8 mouse cellular contexts compared by ENCODE assay signal in the genomic region with DNA sequence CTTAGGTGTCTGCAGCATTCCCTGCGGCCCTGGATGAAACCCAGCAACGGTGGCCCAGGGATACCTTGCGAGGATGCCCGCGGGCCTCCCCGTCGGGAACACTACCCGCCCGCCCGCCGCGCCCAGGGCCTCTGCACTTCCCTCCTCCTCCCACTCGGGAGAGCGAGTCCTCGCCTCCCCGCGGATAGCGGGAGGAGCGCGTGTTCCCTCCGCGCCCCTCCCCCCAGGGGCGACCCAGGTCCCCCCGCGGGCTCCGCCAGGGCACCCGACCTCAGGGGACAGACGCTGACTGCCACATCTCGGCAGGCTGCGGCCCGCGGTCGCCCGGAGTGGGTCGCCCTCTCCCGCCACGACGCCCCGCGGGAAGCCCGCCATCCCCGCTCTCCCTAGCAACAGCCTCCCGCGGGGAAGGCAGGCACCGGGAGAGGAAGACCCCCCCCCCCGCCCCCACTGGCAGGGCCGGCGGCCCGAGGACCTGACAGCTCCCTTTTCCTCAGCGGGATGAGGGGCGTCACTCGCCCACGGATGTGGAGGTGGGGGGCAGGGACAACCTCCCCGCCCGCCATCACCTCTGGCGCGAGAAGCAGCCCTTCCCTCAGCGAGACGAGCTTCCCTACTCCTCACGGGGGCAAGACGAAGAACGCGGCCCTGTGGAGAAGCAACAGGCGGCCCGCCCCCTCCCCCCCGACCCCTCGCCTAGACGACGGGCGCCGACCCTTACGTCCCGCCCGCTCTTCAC. TPM values are rescaled to one million over a fixed set of nuclear protein-coding genes. Genes with fewer than 3 reads are reported as not detected.
DNase-seq lines count a peak whose midpoint lies in the region; ATAC-seq and TF ChIP-seq lines count a peak whose summit lies in the region.

No protein-coding gene starts in this region.

- TF ChIP-seq RAD21 in MEL (IDR thresholded peaks at IDR 0.05; ENCODE audit: low read depth, low read length) = no peak

- DNase-seq in MEL (ENCODE audit: low read depth, low spot score) = no peak
- DNase-seq in brain, adult 2 months (ENCODE audit: low read depth, low spot score) = peak; percentile 66
- peak; percentile 70 for DNase-seq in hindbrain, embryonic 11.5 days (ENCODE audit: low spot score)
- DNase-seq in left cerebral cortex, adult 18-20 months (ENCODE audit: low spot score in 2 of 2) = peak; percentile 45 to 46
- DNase-seq in right cerebral cortex, postnatal 25 days = peak; percentile 60
- DNase-seq in urinary bladder, postnatal 4 days (ENCODE audit: low spot score in 2 of 2) = peak; percentile 63 to 66

- peak overlapping the region; percentile 68 to 88 for H3K4me3 ChIP-seq in MEL (ENCODE audit: control insufficient read depth in 1 of 2, insufficient read depth in 1 of 2, low read depth in 2 of 2, low read length in 2 of 2)
- peak overlapping the region; percentile 90 for H3K4me3 ChIP-seq in forebrain, embryonic 12.5 days (replicated peaks)
- peak overlapping the region; percentile 92 for H3K4me3 ChIP-seq in hindbrain, embryonic 11.5 days (ENCODE audit: low read depth, low read length)
- peak overlapping the region; percentile 36 for H3K4me3 ChIP-seq in macrophage (ENCODE audit: inconsistent target)

- WGBS in forebrain, embryonic 12.5 days = under 1% methylated on average over 58 of the region's 74 CpGs
- WGBS in hindbrain, embryonic 11.5 days = under 1% methylated on average over 45 of the region's 74 CpGs
- 1% methylated on average over 38 of the region's 74 CpGs for WGBS in macrophage (ENCODE audit: missing documents)

- peak overlapping the region; percentile 92 for H3K4me2 ChIP-seq in forebrain, embryonic 12.5 days
- peak overlapping the region; percentile 85 for H3K4me2 ChIP-seq in hindbrain, embryonic 11.5 days (replicated peaks; ENCODE audit: low read depth, low read length)

- H3K4me1 ChIP-seq in MEL (ENCODE audit: control insufficient read depth in 1 of 2, insufficient read depth in 2 of 2, low read length in 2 of 2) = peaks cover 6 to 19% of the 10 kb centered on the region in 2 experiments
- H3K4me1 ChIP-seq in forebrain, embryonic 12.5 days = peaks cover 25% of the 10 kb centered on the region
- no peaks in the 10 kb centered on the region for H3K4me1 ChIP-seq in hindbrain, embryonic 11.5 days (replicated peaks; ENCODE audit: control insufficient read depth, insufficient read depth, low read length)

- no peaks in the 10 kb centered on the region for H3K9me3 ChIP-seq in MEL (replicated peaks; ENCODE audit: insufficient read depth, low read length)
- H3K9me3 ChIP-seq in forebrain, embryonic 12.5 days = no peaks in the 10 kb centered on the region
- no peaks in the 10 kb centered on the region for H3K9me3 ChIP-seq in hindbrain, embryonic 11.5 days (ENCODE audit: control insufficient read depth, low read length)

- H3K27ac ChIP-seq in MEL (ENCODE audit: control insufficient read depth, low read depth, low read length) (peak overlapping the region; percentile 58), macrophage (no peak overlapping the region)
- H3K27ac ChIP-seq in forebrain, embryonic 12.5 days = peak overlapping the region; percentile 91
- H3K27ac ChIP-seq in hindbrain, embryonic 11.5 days (ENCODE audit: low read depth, low read length) = peak overlapping the region; percentile 90

- peaks cover 15 to 28% of the 10 kb centered on the region in 2 experiments for H3K36me3 ChIP-seq in MEL (ENCODE audit: control insufficient read depth in 1 of 2, insufficient read depth in 2 of 2, low read length in 2 of 2)
- H3K36me3 ChIP-seq in forebrain, embryonic 12.5 days (replicated peaks) = peaks cover 7% of the 10 kb centered on the region
- H3K36me3 ChIP-seq in hindbrain, embryonic 11.5 days (ENCODE audit: control insufficient read depth, insufficient read depth, low read length) = no peaks in the 10 kb centered on the region
- no peaks in the 10 kb centered on the region for H3K36me3 ChIP-seq in macrophage (ENCODE audit: inconsistent target)

- TF ChIP-seq CTCF in MEL (IDR thresholded peaks at IDR 0.05 in 2 of 3, conservative IDR thresholded peaks at IDR 0.05 in 1 of 3; ENCODE audit: control insufficient read depth in 1 of 3, insufficient read depth in 1 of 3, low read depth in 2 of 3, low read length in 3 of 3, poor library complexity in 1 of 3, severe bottlenecking in 1 of 3) = no peak

- TF ChIP-seq EP300 in MEL (IDR thresholded peaks at IDR 0.05; ENCODE audit: low read depth in 1 of 2, low read length in 2 of 2) = no peak

- H3K79me2 ChIP-seq in MEL (ENCODE audit: control insufficient read depth, insufficient read depth, low read length, poor library complexity) = peaks cover 45% of the 10 kb centered on the region
- H3K79me2 ChIP-seq in macrophage (ENCODE audit: inconsistent target) = peaks cover 82% of the 10 kb centered on the region

- no peaks in the 10 kb centered on the region for H3K27me3 ChIP-seq in MEL (ENCODE audit: control insufficient read depth in 1 of 2, insufficient read depth in 2 of 2, low read length in 2 of 2)
- no peaks in the 10 kb centered on the region for H3K27me3 ChIP-seq in forebrain, embryonic 12.5 days
- no peaks in the 10 kb centered on the region for H3K27me3 ChIP-seq in hindbrain, embryonic 11.5 days (ENCODE audit: control insufficient read depth, insufficient read depth, low read length)

- ATAC-seq in forebrain, embryonic 12.5 days (ENCODE audit: low FRiP score) = peak; percentile 86
- ATAC-seq in hindbrain, embryonic 11.5 days (ENCODE audit: low FRiP score) = peak; percentile 84

- peak in 1 of 2 experiments; percentile 43; a peak in 2 of 4 replicates for TF ChIP-seq POLR2A in MEL (IDR thresholded peaks at IDR 0.05; ENCODE audit: control insufficient read depth in 1 of 2, insufficient read depth in 1 of 2, low read depth in 1 of 2, low read length in 2 of 2, poor library complexity in 1 of 2)

- H3K9ac ChIP-seq in MEL (ENCODE audit: control insufficient read depth, low read depth, low read length, poor library complexity, severe bottlenecking) = peak overlapping the region; percentile 90
- peak overlapping the region; percentile 93 for H3K9ac ChIP-seq in forebrain, embryonic 12.5 days
- peak overlapping the region; percentile 81 for H3K9ac ChIP-seq in hindbrain, embryonic 11.5 days (ENCODE audit: low read depth, low read length)

TF ChIP-seq in MEL, 35 proteins besides CTCF, POLR2A, EP300 and RAD21 (continues in another document):
- no peak for TF ChIP-seq POLR2AphosphoS5 (IDR thresholded peaks at IDR 0.05; ENCODE audit: borderline replicate concordance, low read depth, low read length)
- TF ChIP-seq ELF1 (IDR thresholded peaks at IDR 0.05; ENCODE audit: low read depth, low read length) = no peak
- TF ChIP-seq KAT2A (conservative IDR thresholded peaks at IDR 0.05; ENCODE audit: low read depth, low read length) = no peak
- TF ChIP-seq E2F4 (IDR thresholded peaks at IDR 0.05; ENCODE audit: borderline replicate concordance, low read depth, low read length) = no peak
- TF ChIP-seq BHLHE40 (IDR thresholded peaks at IDR 0.05; ENCODE audit: borderline replicate concordance, low read depth, low read length) = no peak
- no peak for TF ChIP-seq ZMIZ1 (IDR thresholded peaks at IDR 0.05; ENCODE audit: low read depth, low read length)
- TF ChIP-seq ZC3H11A (IDR thresholded peaks at IDR 0.05; ENCODE audit: low read depth, low read length) = no peak
- no peak for TF ChIP-seq CHD2 (IDR thresholded peaks at IDR 0.05; ENCODE audit: low read length)
- no peak for TF ChIP-seq MAZ (IDR thresholded peaks at IDR 0.05; ENCODE audit: low read depth, low read length)
- TF ChIP-seq MAX (IDR thresholded peaks at IDR 0.05; ENCODE audit: low read length) = no peak
- no peak for TF ChIP-seq POLR2AphosphoS2 (IDR thresholded peaks at IDR 0.05; ENCODE audit: low read length)

RNA-seq across cellular contexts. Expression of a gene that starts 0.6 kb away (rescaled TPM):
- 11.6 and 14.2 TPM in 2 replicates for total RNA-seq in MEL (2012; rRNA removed)
- polyA plus RNA-seq in MEL (2012; ENCODE audit: insufficient read depth in 1 of 2, insufficient read length in 2 of 2, low read depth in 1 of 2, low replicate concordance in 2 of 2, missing spikeins in 1 of 2) (10 to 100 TPM in 1 of 2 experiments, not detected in 1; 28.3 TPM), macrophage (2018) (12.7 to 13.9 TPM (median 12.9 TPM) in 3 replicates)
- polyA plus RNA-seq in forebrain, embryonic 12.5 days (2016; fragmentation: Nextera tagmentation; extraction: Ambion mirVana) = 26.2 and 31.6 TPM in 2 replicates
- polyA plus RNA-seq in hindbrain, embryonic 11.5 days (2014; fragmentation: Nextera tagmentation; extraction: Ambion mirVana) = 19.9 and 20.7 TPM in 2 replicates
- 10 to 100 TPM; 37.1 to 38.3 TPM for total RNA-seq in left cerebral cortex, adult 18-20 months (2021)
- 100 to 1,000 TPM in 2 of 26 experiments, 10 to 100 TPM in 24; 33.5 to 125 (median 67.8) TPM for total RNA-seq in macrophage (2018; cell fraction: chromatin; rRNA removed)
- total RNA-seq in macrophage (2018; cell fraction: cytosol; rRNA removed) = 10 to 100 TPM in 20 of 26 experiments, 1 to 10 TPM in 6; 6.6 to 15.8 (median 12.7) TPM
- 10 to 100 TPM; 19.7 to 88.2 (median 42.9) TPM for total RNA-seq in macrophage (2018; cell fraction: nucleus; rRNA removed)

RNA-seq across cellular contexts. Expression of a gene that starts 0.6 kb away (rescaled TPM):
- total RNA-seq in MEL (2012; rRNA removed) = 89.5 and 113 TPM in 2 replicates
- polyA plus RNA-seq in MEL (2012; ENCODE audit: insufficient read depth in 1 of 2, insufficient read length in 2 of 2, low read depth in 1 of 2, low replicate concordance in 2 of 2, missing spikeins in 1 of 2) (100 to 1,000 TPM; 179 to 539 TPM), macrophage (2018) (13.2 to 26.2 TPM (median 14.8 TPM) in 3 replicates)
- polyA plus RNA-seq in forebrain, embryonic 12.5 days (2016; fragmentation: Nextera tagmentation; extraction: Ambion mirVana) = 103 TPM in 2 replicates
- 102 and 109 TPM in 2 replicates for polyA plus RNA-seq in hindbrain, embryonic 11.5 days (2014; fragmentation: Nextera tagmentation; extraction: Ambion mirVana)
- 100 to 1,000 TPM in 1 of 2 experiments, 10 to 100 TPM in 1; 83.9 to 102 TPM for total RNA-seq in left cerebral cortex, adult 18-20 months (2021)
- total RNA-seq in macrophage (2018; cell fraction: chromatin; rRNA removed) = 100 to 1,000 TPM in 2 of 26 experiments, 10 to 100 TPM in 24; 16.2 to 100 (median 68.2) TPM
- total RNA-seq in macrophage (2018; cell fraction: cytosol; rRNA removed) = 10 to 100 TPM; 10.9 to 33.1 (median 21.0) TPM
- 10 to 100 TPM; 11.8 to 67.1 (median 39.2) TPM for total RNA-seq in macrophage (2018; cell fraction: nucleus; rRNA removed)

RNA-seq across cellular contexts. Expression of a gene that starts 52.2 kb away (rescaled TPM):
- 15.5 and 15.8 TPM in 2 replicates for total RNA-seq in MEL (2012; rRNA removed)
- polyA plus RNA-seq in MEL (2012; ENCODE audit: insufficient read depth in 1 of 2, insufficient read length in 2 of 2, low read depth in 1 of 2, low replicate concordance in 2 of 2, missing spikeins in 1 of 2) (100 to 1,000 TPM in 1 of 2 experiments, 10 to 100 TPM in 1; 35.9 to 123 TPM), macrophage (2018) (not detected in 3 replicates)
- 0.86 and 1.1 TPM in 2 replicates for polyA plus RNA-seq in forebrain, embryonic 12.5 days (2016; fragmentation: Nextera tagmentation; extraction: Ambion mirVana)
- 2.5 and 3.2 TPM in 2 replicates for polyA plus RNA-seq in hindbrain, embryonic 11.5 days (2014; fragmentation: Nextera tagmentation; extraction: Ambion mirVana)
- total RNA-seq in left cerebral cortex, adult 18-20 months (2021) = 10 to 100 TPM; 55.0 to 63.3 TPM
- total RNA-seq in macrophage (2018; cell fraction: chromatin; rRNA removed) = under 1 TPM in 1 of 26 experiments, not detected in 25; 0.22 TPM
- not detected for total RNA-seq in macrophage (2018; cell fraction: cytosol; rRNA removed)
- total RNA-seq in macrophage (2018; cell fraction: nucleus; rRNA removed) = 1 to 10 TPM in 1 of 26 experiments, under 1 TPM in 1, not detected in 24; 0.18 to 1.4 TPM

Comparison
In these comparisons a context has a peak if more than half of its experiments do, and no peak if none do; other contexts are left out.
1. H3K4me3 ChIP-seq: peak in every context shown above with its lines; median percentile 92 in hindbrain, embryonic 11.5 days; 90 in forebrain, embryonic 12.5 days; 78 in MEL; 36 in macrophage.